Mouse (Mus musculus) macrophage (primary cell): ENCODE results near the gene Rab1a. TPM values are rescaled to one million over a fixed set of nuclear protein-coding genes. Genes with fewer than 3 reads are reported as not detected.
"Not testable (repeated sequence)": the region's sequence is repeated elsewhere in the genome, so short reads cannot be mapped to it uniquely, and the experiment has no call there.

Experiments used
- H3K27ac ChIP-seq: fragments of 350-480 bp; formaldehyde crosslinking; 2 replicates; pipeline ENCODE4 v1.9.0; 2021
- H3K36me3 ChIP-seq: fragments of 350-480 bp; formaldehyde crosslinking; 2 replicates; pipeline ENCODE4 v1.9.0; 2021; ENCODE audit errors: inconsistent target
- H3K4me3 ChIP-seq: fragments of 350-480 bp; formaldehyde crosslinking; 2 replicates; pipeline ENCODE4 v1.9.0; 2021; ENCODE audit errors: inconsistent target
- H3K79me2 ChIP-seq: fragments of 350-480 bp; formaldehyde crosslinking; 2 replicates; pipeline ENCODE4 v1.9.0; 2021; ENCODE audit errors: inconsistent target
- WGBS: methylation state at CpG from one replicate; pipeline ENCODE4 v1.1.7; 2026; ENCODE audit warnings: inconsistent platforms; ENCODE audit not compliant: missing documents; 5-methylcytosine and 5-hydroxymethylcytosine counted together
- polyA plus RNA-seq: library from polyadenylated mRNA; stranded (reverse); fragments of 250-400 nt; gene quantifications from 3 replicates; pipeline ENCODE4 v1.2.4, GENCODE M21; 2018; ENCODE audit warnings: inconsistent platforms

Rab1a gene
- polyA plus RNA-seq, 1 experiment from 2014 or later = 261 TPM

DNA sequence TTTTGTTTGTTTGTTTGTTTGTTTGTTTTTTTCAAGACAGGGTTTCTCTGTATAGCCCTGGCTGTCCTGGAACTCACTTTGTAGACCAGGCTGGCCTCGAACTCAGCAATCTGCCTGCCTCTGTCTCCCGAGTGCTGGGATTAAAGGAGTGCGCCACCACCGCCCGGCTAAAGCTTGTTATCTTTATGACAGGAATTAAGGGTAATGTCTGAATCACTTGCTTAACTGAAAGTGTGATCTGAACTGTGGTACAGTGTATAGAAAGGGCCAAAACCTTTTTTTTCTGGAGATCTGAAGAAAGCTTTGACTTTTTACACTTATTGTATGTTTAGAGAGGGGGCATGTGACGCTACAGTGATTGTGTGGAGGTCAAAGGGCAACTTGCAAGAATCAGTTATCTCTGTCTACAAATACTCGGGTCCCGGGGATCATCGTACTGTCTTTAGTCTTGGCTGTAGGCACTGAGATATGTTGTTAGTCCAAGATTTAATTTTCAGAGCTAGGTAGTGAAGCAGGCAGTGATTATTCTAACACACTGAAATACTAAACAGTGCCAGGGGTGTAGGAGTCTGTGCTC lies 3.7 kb downstream of the Rab1a start:
- H3K4me3 ChIP-seq = no peak overlapping the region
- peaks cover 83% of the 10 kb centered on the region for H3K79me2 ChIP-seq
- no peak overlapping the region for H3K27ac ChIP-seq
- H3K36me3 ChIP-seq = peaks cover 5% of the 10 kb centered on the region; the same call in 1 of the 2 replicates
- 90% methylated on average over 9 of the region's 9 CpGs for WGBS

DNA sequence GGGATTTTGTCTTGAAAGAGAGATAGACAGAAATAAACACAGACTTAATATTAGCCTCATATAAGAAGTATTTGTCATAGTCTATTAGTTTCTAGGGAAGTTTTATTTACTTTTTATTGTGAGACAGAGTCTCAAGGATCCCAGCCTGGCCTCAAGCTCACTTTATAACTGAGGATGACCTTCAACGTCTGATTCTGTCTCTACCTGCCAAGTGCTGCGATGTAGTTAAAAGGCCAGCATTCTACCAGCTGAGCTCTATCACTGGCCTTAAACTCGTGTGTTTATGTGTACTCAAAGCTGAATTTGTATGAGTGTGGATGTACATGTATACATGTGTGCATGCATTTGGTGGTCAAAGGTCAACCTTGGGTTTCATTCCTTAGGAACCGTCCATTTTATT lies 4.3 kb downstream of the Rab1a start:
- Histone ChIP-seq H3K4me3 (no peak overlapping the region), H3K27ac (no peak overlapping the region), H3K79me2 (peaks cover 89% of the 10 kb centered on the region), H3K36me3 (peaks cover 5% of the 10 kb centered on the region; the same call in 1 of the 2 replicates)
- 96% methylated on average over 4 of the region's 4 CpGs for WGBS

DNA sequence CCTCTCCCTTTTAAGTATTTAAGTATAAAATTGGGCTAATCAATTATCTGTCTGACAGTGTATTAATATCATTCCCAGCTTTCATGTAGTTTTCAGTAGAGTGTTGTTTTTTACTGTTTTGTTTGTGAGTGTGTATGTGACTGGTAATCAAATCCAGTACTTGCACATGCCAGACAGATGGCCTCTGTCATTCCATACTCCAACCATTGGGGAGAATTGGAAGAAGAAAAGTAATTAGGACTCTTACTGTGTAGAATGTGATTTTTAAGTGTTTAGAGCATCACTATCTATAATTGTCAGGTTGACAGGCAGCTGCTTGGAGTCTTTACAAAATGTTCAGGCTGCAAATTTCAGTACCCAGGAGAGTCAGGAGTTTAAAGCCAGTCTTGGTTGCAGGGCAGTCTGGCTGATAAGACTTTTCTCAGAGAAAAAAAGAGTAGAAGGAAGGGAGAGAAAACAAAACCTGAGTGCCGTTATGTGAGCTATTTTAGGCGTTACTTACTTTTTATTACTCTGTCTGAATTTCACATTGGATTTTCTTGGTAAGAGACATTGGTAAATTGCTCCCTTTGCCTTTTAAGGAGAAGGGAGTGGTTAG lies 5.5 kb downstream of the Rab1a start:
- Histone ChIP-seq H3K27ac (no peak overlapping the region), H3K79me2 (peaks cover 100% of the 10 kb centered on the region), H3K36me3 (peaks cover 5% of the 10 kb centered on the region; the same call in 1 of the 2 replicates), H3K4me3 (no peak overlapping the region)
- WGBS = 33% methylated on average over 2 of the region's 2 CpGs

DNA sequence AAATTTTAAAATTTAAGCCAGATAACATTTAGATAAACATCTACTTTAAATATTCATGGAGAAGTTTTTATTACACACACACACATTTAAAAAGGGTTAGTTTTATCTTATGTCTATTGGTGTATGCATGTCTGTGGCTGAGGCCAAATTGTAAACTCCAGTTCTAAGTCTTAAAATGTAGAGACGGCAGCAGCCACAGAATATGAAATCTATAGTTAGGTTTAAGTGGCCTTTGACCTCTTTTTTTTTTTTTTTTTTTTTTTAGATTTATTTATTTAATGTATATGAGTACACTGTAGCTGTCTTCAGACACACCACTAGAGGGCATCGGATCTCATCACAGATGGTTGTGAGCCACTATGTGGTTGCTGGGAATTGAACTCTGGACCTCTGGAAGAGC lies 6.4 kb downstream of the Rab1a start:
- no peak overlapping the region for H3K4me3 ChIP-seq
- peaks cover 5% of the 10 kb centered on the region; the same call in 1 of the 2 replicates for H3K36me3 ChIP-seq
- H3K27ac ChIP-seq = no peak overlapping the region
- WGBS = 94% methylated on average over 2 of the region's 2 CpGs
- H3K79me2 ChIP-seq = peaks cover 100% of the 10 kb centered on the region

DNA sequence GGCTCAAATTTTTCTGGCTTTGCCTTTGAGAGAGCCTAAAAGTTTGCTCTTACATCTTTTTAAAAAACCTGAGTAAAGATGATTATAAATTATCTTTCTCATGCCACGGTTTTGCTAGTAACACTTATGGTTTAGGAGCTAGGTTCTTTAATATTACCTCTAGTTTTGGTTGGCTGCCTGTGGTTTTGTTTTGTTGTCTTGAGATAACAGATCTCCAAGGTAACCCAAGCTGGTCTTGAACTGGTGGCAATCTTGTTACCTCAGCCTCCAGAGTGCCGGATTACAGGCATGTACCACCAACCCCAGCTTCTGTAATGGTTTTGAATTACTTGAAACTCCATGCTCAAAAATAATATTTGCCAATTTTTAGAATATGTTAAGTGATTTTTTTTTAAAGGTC lies 10.6 kb downstream of the Rab1a start:
- H3K27ac ChIP-seq = no peak overlapping the region
- no peak overlapping the region for H3K4me3 ChIP-seq
- peaks cover 14% of the 10 kb centered on the region for H3K36me3 ChIP-seq
- 76% methylated on average over 2 of the region's 2 CpGs for WGBS
- H3K79me2 ChIP-seq = peaks cover 100% of the 10 kb centered on the region

DNA sequence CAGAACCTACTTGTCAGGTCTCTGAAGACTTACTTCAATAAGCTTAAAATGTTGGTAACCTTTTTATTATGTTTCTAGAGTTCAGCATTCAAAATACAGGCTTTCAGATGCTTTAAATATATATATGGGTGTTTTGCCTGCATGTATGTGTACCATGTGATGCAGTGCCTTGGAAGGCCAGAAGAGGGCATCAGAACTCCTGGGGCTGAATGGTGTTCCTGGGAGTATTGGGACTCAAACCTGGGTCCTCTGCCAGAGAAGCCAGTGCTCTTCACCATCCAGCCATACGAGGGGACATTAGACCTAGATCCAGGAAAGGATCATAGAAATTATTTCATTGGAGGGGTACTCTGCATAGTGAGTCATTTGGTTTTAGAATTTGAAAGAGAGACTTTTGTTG lies 13.5 kb downstream of the Rab1a start:
- Histone ChIP-seq H3K79me2 (peaks cover 100% of the 10 kb centered on the region), H3K27ac (peak overlapping the region; percentile 24), H3K4me3 (no peak overlapping the region), H3K36me3 (peaks cover 15% of the 10 kb centered on the region; the same call in 1 of the 2 replicates)
- WGBS = 100% methylated on average over 1 of the region's 1 CpGs

DNA sequence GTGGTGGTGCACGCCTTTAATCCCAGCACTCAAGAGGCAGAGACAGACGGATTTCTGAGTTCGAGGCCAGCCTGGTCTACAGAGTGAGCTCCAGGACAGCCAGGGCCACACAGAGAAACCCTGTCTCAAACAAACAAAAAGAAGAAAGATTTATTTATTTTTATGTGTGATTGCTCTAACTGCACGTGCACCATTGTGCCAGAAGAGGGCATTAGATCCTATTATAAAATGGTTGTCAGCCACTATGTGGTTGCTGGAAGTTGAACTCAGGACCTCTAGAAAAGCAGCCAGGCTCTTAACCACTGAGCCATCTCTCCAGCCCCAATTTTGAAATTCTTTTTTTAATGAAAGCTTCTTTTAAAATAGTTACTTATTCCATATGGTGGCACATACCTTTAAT lies 15.2 kb downstream of the Rab1a start:
- H3K36me3 ChIP-seq = peaks cover 22% of the 10 kb centered on the region; the same call in 1 of the 2 replicates
- no peak overlapping the region for H3K27ac ChIP-seq
- H3K4me3 ChIP-seq = no peak overlapping the region
- peaks cover 100% of the 10 kb centered on the region for H3K79me2 ChIP-seq
- WGBS = 91% methylated on average over 3 of the region's 4 CpGs

DNA sequence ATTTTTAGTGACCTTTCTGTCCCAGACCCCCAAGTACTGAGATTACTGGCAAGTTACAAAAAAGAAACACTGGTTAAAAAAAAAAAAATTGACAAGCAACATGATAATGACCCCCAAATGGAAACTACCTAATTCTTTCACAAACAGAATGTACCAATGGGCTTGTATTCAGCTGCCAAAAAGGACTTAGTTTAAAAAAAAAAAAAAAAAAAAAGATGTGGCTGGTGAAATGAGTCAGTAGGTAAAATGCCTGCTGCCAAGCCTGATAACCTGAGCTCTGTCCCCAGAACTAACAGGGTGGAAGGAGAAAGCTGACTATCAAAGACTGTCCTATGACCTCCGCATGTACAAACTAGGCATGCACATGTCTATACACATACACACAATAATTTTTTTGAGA lies 16.0 kb downstream of the Rab1a start:
- peaks cover 26% of the 10 kb centered on the region for H3K36me3 ChIP-seq
- H3K27ac ChIP-seq = no peak overlapping the region
- peaks cover 100% of the 10 kb centered on the region for H3K79me2 ChIP-seq
- H3K4me3 ChIP-seq = no peak overlapping the region
- whole genome bisulfite sequencing = 100% methylated on average over 1 of the region's 1 CpGs

DNA sequence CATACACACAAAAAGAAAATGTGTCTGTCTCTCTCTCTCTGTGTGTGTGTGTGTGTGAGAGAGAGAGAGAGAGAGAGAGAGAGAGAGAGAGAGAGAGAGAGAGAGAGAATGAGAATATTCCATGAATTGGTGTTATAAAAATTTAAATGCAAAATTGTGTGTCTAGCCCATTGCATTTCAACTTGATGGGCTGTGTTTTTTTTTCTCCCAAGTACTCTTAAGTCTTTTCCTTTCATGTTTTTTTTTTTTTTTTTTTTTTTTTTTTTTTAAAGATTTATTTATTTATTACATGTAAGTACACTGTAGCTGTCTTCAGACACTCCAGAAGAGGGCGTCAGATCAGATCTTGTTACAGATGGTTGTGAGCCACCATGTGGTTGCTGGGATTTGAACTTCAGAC lies 20.4 kb downstream of the Rab1a start:
- peaks cover 100% of the 10 kb centered on the region for H3K79me2 ChIP-seq
- not testable (repeated sequence) for H3K27ac ChIP-seq, H3K4me3 ChIP-seq
- no CpG with 5 or more reads among the region's 1 CpGs for WGBS
- H3K36me3 ChIP-seq = peaks cover 59% of the 10 kb centered on the region

DNA sequence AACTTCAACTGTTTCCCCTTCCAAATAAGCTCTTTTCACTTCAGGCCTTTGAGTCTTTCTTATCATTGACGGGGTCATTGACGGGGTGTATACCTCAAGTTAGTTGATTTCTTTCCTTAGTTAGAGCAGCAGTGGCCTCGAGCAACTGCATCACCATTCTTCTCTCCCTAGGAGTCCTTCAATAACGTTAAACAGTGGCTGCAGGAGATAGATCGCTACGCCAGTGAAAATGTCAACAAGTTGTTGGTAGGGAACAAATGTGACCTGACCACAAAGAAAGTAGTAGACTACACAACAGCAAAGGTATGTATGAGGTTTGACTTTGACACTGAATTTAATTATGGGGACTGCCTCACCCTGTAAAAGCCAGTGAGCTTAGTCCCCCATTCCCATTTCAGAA lies 23.0 kb downstream of the Rab1a start:
- peaks cover 56% of the 10 kb centered on the region for H3K36me3 ChIP-seq
- peaks cover 100% of the 10 kb centered on the region for H3K79me2 ChIP-seq
- no peak overlapping the region for H3K27ac ChIP-seq
- no peak overlapping the region for H3K4me3 ChIP-seq
- 94% methylated on average over 6 of the region's 6 CpGs for WGBS

DNA sequence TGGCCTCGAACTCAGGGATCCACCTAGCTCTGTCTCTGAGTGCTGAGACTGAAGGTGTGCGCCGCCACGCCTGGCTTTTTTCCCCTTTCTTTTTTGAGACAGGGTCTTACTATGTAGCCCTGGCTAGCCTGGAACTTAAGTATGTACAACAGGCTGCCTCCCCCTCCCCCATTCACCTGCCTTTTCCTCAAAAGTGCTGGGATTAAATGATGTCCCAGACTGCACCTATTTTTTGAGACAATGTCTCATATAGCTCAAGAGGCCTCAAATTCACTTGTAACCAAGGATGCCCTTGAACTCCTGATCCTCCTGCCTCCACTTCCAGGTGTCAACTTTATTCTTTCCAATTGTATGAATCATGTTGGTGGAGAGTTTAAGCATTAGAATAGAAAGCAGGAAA lies 24.7 kb downstream of the Rab1a start:
- 91% methylated on average over 4 of the region's 4 CpGs for WGBS
- no peak overlapping the region for H3K4me3 ChIP-seq
- H3K36me3 ChIP-seq = peaks cover 53% of the 10 kb centered on the region
- H3K27ac ChIP-seq = no peak overlapping the region
- peaks cover 92% of the 10 kb centered on the region for H3K79me2 ChIP-seq

DNA sequence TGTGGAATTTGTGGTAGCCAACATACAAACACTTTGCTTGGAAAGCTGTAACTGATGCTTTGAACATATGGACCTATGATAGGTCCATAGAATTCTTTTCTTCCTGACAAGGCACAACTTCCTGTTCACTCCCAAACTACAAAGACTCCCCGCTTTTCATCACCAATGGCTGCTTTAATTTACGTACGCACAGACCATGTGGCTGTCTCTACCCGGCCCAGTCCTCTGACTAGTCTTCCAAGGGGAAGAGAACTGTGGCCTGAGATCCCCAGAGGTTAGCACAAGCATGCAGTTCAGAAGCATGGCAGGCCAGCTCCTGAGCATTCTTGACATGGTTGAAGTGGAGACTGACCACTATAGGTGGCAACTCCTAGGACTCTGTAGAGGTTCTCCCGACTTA lies 27.4 kb downstream of the Rab1a start:
- H3K79me2 ChIP-seq = peaks cover 78% of the 10 kb centered on the region
- H3K27ac ChIP-seq = 0 out of 2 replicates have a peak overlapping the region, but pooled peaks have one; percentile 99
- H3K36me3 ChIP-seq = peaks cover 31% of the 10 kb centered on the region
- no peak overlapping the region for H3K4me3 ChIP-seq
- WGBS = 89% methylated on average over 5 of the region's 5 CpGs

DNA sequence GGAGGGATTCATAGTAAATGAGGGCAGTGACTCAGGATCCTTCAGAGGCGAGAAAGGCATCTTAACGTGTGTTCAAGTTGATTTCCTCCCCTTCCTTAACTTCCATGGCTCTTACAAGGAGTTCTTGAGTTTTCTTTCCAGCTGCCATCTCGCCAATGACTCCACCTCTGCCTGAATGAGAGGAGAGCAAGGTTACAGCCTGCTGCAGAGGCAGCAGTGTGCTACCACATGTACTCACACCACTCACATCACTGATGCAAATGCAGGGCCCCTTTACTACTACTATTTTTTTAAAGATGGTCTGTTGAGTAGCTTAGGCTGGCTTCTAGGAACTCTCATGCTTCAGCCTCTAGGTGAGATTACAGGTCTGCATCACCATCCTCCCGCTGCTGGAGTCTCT lies 28.1 kb downstream of the Rab1a start:
- 91% methylated on average over 4 of the region's 4 CpGs for WGBS
- H3K79me2 ChIP-seq = peaks cover 78% of the 10 kb centered on the region
- H3K27ac ChIP-seq = peak overlapping the region; percentile 99
- no peak overlapping the region for H3K4me3 ChIP-seq
- peaks cover 31% of the 10 kb centered on the region for H3K36me3 ChIP-seq

DNA sequence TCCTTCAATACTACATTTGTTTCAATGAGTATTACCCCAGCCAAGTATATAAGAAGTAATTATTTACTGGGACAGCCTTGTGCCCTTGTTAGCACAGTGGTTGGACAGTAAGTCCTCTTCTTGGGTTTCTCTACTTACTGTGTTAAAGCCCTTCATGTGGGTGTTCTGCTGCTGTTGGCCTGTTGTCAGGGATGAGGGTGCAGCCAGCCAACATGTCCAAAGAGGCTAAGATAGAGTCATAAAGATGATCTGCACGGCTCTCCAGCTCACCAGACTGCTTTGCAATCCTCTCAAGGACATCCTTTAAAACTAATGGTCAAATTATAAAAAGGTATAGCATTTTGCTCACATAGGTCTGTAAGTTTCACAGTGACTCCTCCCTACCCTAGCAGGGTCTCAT lies 29.1 kb downstream of the Rab1a start:
- Histone ChIP-seq H3K36me3 (peaks cover 28% of the 10 kb centered on the region; the same call in 1 of the 2 replicates), H3K79me2 (peaks cover 77% of the 10 kb centered on the region), H3K27ac (peak overlapping the region; percentile 99), H3K4me3 (no peak overlapping the region)
- WGBS = 83% methylated on average over 1 of the region's 1 CpGs

DNA sequence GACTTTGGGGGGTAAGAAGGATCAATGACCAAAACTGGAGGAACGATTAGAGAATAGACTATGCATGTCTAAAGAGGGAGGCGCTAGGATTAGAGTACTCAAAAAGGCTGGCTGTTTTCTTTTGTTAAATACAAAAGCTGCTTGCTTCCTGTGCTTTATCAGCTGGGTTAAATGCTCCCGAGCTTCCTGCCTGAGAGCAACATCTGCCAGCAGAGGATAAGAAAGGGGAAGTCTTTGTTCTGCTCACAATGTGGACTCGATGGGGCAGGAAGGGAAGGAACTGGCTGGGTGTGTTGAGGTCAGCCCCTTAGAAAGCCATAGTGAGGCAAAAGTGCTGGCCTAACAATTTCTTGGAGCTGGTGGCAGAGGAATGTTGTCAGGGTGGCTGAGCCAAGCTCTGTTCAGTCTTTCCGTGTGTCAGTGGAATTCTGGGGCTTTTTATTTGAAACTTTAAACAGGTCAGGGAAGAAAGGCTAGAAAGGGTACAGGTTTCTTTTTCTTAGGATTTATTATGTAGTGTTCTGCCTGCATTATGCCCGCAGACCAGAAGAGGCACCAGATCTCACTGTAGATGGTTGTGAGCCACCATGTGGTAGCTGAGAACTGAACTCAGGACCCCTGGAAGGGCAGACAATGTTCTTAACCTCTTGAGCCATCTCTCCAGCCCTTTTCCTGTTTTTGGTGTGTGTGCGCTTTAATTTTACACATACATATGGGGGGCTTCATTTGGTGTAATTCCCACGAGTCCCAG lies 30.1 kb downstream of the Rab1a start:
- H3K36me3 ChIP-seq = peaks cover 19% of the 10 kb centered on the region; the same call in 1 of the 2 replicates
- H3K4me3 ChIP-seq = no peak overlapping the region
- 18% methylated on average over 8 of the region's 8 CpGs for WGBS
- H3K79me2 ChIP-seq = peaks cover 77% of the 10 kb centered on the region
- H3K27ac ChIP-seq = peak overlapping the region; percentile 99
